Comparison of ENCODE assay signal across 18 mouse cellular contexts in the genomic region with DNA sequence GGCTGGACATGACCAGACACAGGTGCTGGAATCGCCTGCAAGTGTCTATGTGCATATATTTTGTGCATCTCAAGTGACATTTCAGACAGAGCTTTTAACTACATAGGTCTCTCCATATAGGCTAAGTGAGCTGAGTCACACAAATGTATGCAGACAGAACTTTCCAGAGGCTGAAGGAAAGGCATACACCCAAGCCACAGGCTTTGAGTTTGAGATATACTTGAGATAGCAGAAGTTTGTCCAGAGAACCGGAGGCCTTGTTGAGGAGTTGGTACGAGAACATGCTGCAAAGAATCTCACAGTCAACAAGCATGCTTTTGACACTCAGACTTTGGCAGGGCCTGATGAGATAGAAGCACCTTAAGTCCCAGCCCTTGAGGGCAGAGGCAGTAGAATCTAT. TPM values are rescaled to one million over a fixed set of nuclear protein-coding genes. Genes with fewer than 3 reads are reported as not detected.
A peak's percentile ranks its signal among the peaks of the same experiment; 100 is the strongest.
DNase-seq lines count a peak whose midpoint lies in the region; ATAC-seq and TF ChIP-seq lines count a peak whose summit lies in the region.
"Had no signal": no experiment of that assay in that cellular context is flagged by ENCODE, and none has a peak within 500 bp of the region (broad histone marks: within the 10 kb centered on the region; RNA-seq: fewer than 3 reads in every experiment).

No protein-coding gene starts in this region.

- no peak overlapping the region for H3K9ac ChIP-seq in lung, postnatal 0 days (replicated peaks; ENCODE audit: low read depth)

- H3K27me3 ChIP-seq in lung, postnatal 0 days (replicated peaks; ENCODE audit: insufficient read depth, low read length) = no peaks in the 10 kb centered on the region
- H3K27me3 ChIP-seq: CH12.LX, Patski had no signal

- H3K27ac ChIP-seq in lung, postnatal 0 days (ENCODE audit: low read length) = no peak overlapping the region

- peak; percentile 59 for TF ChIP-seq EP300 in lung, postnatal 0 days (IDR thresholded peaks at IDR 0.05)

- H3K4me1 ChIP-seq in lung, postnatal 0 days (ENCODE audit: insufficient read depth, low read depth, low read length) = no peaks in the 10 kb centered on the region

- WGBS in lung, postnatal 0 days = 70% methylated on average over 3 of the region's 3 CpGs

- no peak overlapping the region for H3K4me2 ChIP-seq in lung, postnatal 0 days (replicated peaks; ENCODE audit: low read depth, low read length)

- DNase-seq in lung, postnatal 0 days (ENCODE audit: low spot score) = no peak
- DNase-seq in lung, postnatal 25 days (ENCODE audit: low spot score) = no peak
- DNase-seq: adrenal gland, adult 2 months; adrenal gland, adult 8-10 months; adrenal gland, postnatal 10 days; adrenal gland, postnatal 14 days; adrenal gland, postnatal 25 days; adrenal gland, postnatal 36 days; B cell, adult 2 months; cerebellum, adult 11 months; cerebellum, adult 11-12 months; cerebellum, adult 18-20 months; cerebellum, adult 2 months had no signal

- no peak for TF ChIP-seq CTCF in lung, postnatal 0 days (IDR thresholded peaks at IDR 0.05)

- H3K36me3 ChIP-seq in lung, postnatal 0 days (ENCODE audit: insufficient read depth, low read length) = no peaks in the 10 kb centered on the region
- H3K36me3 ChIP-seq: G1E had no signal

- H3K9me3 ChIP-seq in lung, postnatal 0 days (ENCODE audit: low read length) = no peaks in the 10 kb centered on the region

- no peak overlapping the region for H3K4me3 ChIP-seq in lung, postnatal 0 days (ENCODE audit: low read depth, low read length)

- peak; percentile 53 for ATAC-seq in lung, postnatal 0 days
- ATAC-seq: activated CD4-positive, CD25-positive, alpha-beta regulatory T cell, adult 4 months; CD4-positive, CD25-positive, alpha-beta regulatory T cell, adult 4 months; Patski had no signal

RNA-seq across cellular contexts. Expression of gene Cdk1, which starts 50.1 kb away (rescaled TPM):
- 46.4 and 46.5 TPM in 2 replicates for polyA plus RNA-seq in lung, postnatal 0 days (2015; fragmentation: Nextera tagmentation; extraction: Ambion mirVana)
